Mouse (Mus musculus) C2C12 (cell line): ENCODE measurements around the gene L2hgdh. TPM values are rescaled to one million over a fixed set of nuclear protein-coding genes. Genes with fewer than 3 reads are reported as not detected.

Experiments
- H3K27me3 ChIP-seq: one replicate; pipeline ENCODE4 v1.6.1; 2011; ENCODE audit not compliant: control insufficient read depth, insufficient read depth, insufficient read length
- H3K36me3 ChIP-seq: one replicate; pipeline ENCODE4 v1.6.1; 2011; ENCODE audit not compliant: control insufficient read depth, insufficient read depth
- H3K4me3 ChIP-seq: one replicate; pipeline ENCODE4 v1.5.1; 2011; ENCODE audit warnings: mild to moderate bottlenecking, control low read depth; ENCODE audit not compliant: poor library complexity, insufficient read depth, severe bottlenecking
- H3K79me2 ChIP-seq: one replicate; pipeline ENCODE4 v1.6.1; 2011; ENCODE audit not compliant: control insufficient read depth, insufficient read depth
- H3K79me3 ChIP-seq: one replicate; pipeline ENCODE4 v1.6.1; 2011; ENCODE audit warnings: low read depth, control low read depth
- H3ac ChIP-seq: one replicate; pipeline ENCODE3; 2011; ENCODE audit warnings: low read depth; ENCODE audit not compliant: control insufficient read depth, insufficient read length
- CEBPB ChIP-seq: IDR thresholded peaks from one replicate; pipeline ENCODE4 v1.6.1; 2011; ENCODE audit warnings: low read depth, mild to moderate bottlenecking, control low read depth, moderate library complexity
- CTCF ChIP-seq: IDR thresholded peaks from one replicate; pipeline ENCODE4 v1.5.1; 2011; ENCODE audit not compliant: control insufficient read depth, insufficient read depth, insufficient read length
- FOSL1 ChIP-seq: IDR thresholded peaks from one replicate; pipeline ENCODE4 v1.8.0; 2011; ENCODE audit warnings: mild to moderate bottlenecking, low read length; ENCODE audit not compliant: poor library complexity, insufficient read depth, severe bottlenecking
- MAX ChIP-seq: IDR thresholded peaks from one replicate; pipeline ENCODE4 v1.6.1; 2011; ENCODE audit warnings: mild to moderate bottlenecking, control low read depth
- MYOD1 ChIP-seq: IDR thresholded peaks from one replicate; pipeline ENCODE4 v1.6.1; 2011; ENCODE audit warnings: low read depth; ENCODE audit not compliant: control insufficient read depth, insufficient read length
- MYOG ChIP-seq: IDR thresholded peaks from one replicate; pipeline ENCODE4 v1.6.1; 2011; ENCODE audit not compliant: control insufficient read depth, insufficient read length; ENCODE audit errors: extremely low read depth
- USF1 ChIP-seq: IDR thresholded peaks from one replicate; pipeline ENCODE4 v1.6.1; 2011; ENCODE audit warnings: low read depth, mild to moderate bottlenecking, control low read depth, moderate library complexity
- long read RNA-seq, 2 experiments: library from polyadenylated mRNA; unstranded; transcript quantifications; one replicate each; pipeline ENCODE4 v2.0.0; 2019 to 2020
- polyA plus RNA-seq: library from polyadenylated mRNA; unstranded; fragments of >200 nt; fragmentation: generic; extraction: Trizol; gene quantifications from one replicate; pipeline ENCODE4 v1.2.1, GENCODE M21; 2012; ENCODE audit warnings: missing spikeins

The L2hgdh gene
- polyA plus RNA-seq, result 3.8 TPM
- long read RNA-seq, experiment 1, partial matches to known transcripts, result 1 of 6 reads
- long read RNA-seq, experiment 1, other reads (novel, unspliced or antisense), result 1 of 6 reads
- long read RNA-seq, experiment 2, transcript L2hgdh-201 (10 exons, 3,340 nt), result major isoform, 73 of 77 reads
- long read RNA-seq, experiment 2, partial matches to known transcripts, result 0 of 77 reads
- long read RNA-seq, experiment 2, other reads (novel, unspliced or antisense), result 4 of 77 reads

- Histone ChIP-seq H3K27me3 (no peaks in the 10 kb centered on the region), H3K36me3 (peaks cover 18% of the 10 kb centered on the region), H3K79me3 (peaks cover 5% of the 10 kb centered on the region), H3ac (peak within 1 kb of the TSS; percentile 87), H3K4me3 (peak within 1 kb of the TSS; percentile 61), H3K79me2 (peaks cover 23% of the 10 kb centered on the region)
- TF ChIP-seq CTCF, result no peak
- TF ChIP-seq MAX, result peak; percentile 62
Observed at GRCm38 (mm10) chr12:69724711-69725460, at the start of gene L2hgdh, which contains the start of gene Atp5s. L2hgdh (minus strand) TSS chr12:69724873. Atp5s (plus strand) TSS chr12:69724950.

DNA sequence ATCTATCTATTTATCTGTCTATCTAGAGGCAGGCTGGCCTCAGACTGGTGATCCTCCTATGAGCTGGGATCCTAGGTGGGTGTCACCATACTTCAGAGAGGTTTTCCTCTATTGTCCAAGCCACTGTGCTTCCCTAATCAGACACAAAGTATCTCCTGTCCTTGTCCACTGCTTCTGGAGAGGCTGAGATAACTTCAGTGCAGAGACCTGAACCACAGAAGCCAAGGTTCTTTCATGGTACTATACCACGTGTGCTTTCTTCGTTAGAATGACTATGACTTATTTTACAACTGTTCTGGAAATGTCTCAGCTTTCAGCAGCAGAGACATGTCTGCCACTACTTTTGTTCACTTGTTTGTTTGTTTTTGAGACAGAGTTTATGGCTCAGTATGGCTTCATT is 44.2 kb upstream of the L2hgdh start:
- no peaks in the 10 kb centered on the region for H3K36me3 ChIP-seq
- no peaks in the 10 kb centered on the region for H3K79me3 ChIP-seq
- no peaks in the 10 kb centered on the region for H3K27me3 ChIP-seq
- H3K79me2 ChIP-seq, result no peaks in the 10 kb centered on the region
- H3K4me3 ChIP-seq, result no peak overlapping the region
- TF ChIP-seq USF1 (no peak), MYOD1 (no peak), MAX (no peak), CTCF (no peak), FOSL1 (no peak), MYOG (no peak), CEBPB (no peak)
- no peak overlapping the region for H3ac ChIP-seq

DNA sequence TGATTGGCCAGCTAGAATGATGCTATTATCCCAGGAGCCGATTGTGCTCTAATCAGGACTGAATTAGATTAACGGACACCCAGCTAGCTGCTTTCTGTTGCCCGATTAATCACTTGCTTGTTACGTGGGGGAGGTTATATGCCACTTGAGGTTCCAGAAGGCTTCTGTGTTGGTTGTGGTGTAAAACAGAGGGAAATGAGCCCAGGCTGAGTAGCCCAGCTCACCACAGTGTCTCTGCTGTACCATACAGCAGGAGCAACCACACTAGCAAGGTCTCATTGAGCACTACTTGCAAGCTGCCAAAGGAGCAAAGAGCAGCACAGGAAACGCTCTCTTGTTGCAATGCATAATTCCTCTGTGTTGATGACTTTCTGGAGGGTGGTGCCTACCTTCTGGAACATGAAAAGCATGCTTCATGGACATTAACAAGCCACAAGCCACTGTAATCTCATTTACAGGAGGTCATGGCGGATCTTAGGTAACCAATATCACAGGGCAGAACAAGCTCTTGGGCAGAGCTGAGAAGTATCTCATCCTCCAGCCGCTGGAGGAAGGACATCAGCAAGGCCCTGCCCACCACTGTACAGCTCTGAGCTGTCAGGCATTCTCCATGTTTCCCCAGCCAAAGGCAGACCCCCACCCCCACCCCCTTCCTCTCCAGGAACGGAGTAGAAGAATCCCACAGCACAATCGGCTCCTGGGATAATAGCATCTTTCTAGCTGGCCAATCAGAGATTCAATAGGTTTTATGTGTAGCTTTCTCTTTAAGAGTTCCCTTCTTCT is 43.0 kb upstream of the L2hgdh start:
- no peaks in the 10 kb centered on the region for H3K27me3 ChIP-seq
- TF ChIP-seq MYOG, result no peak
- no peak for TF ChIP-seq MAX
- H3K4me3 ChIP-seq, result no peak overlapping the region
- H3ac ChIP-seq, result no peak overlapping the region
- no peaks in the 10 kb centered on the region for H3K79me2 ChIP-seq
- no peaks in the 10 kb centered on the region for H3K36me3 ChIP-seq
- H3K79me3 ChIP-seq, result no peaks in the 10 kb centered on the region

DNA sequence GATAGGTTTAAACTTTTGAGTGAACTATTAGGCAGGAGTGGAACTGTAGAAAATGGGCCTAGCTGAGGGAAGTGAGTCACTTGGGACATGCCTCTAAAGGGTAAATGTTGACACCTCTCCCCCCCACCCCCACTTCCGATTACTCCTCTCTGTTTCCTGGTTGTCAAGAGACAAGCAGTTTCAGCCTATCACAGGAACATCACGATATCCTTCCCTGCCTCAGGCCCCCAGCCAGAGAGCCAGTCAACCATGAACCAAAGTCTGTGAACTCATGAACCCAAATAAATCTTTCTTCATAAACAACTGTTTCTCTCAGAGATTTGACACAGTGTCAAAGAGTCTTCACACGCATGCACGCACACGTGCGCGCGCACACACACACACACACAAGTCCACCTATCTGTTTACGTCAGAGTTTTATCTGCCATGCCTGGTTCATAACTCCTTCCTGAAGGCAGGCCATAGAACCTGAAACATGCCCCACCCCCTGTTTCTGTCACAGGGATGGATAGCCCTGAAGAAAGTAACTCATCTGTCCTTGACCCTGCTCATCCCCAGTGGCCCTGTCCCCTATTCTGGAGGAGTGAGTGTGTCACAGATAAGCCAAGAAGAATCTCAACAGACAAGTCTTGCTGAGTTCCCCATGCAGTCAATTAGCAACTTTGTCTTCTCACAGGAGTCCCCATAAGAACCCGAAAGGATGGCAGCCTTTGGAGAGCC is 41.7 kb upstream of the L2hgdh start:
- Histone ChIP-seq H3K79me2 (no peaks in the 10 kb centered on the region), H3K27me3 (no peaks in the 10 kb centered on the region), H3ac (no peak overlapping the region), H3K36me3 (no peaks in the 10 kb centered on the region), H3K79me3 (no peaks in the 10 kb centered on the region), H3K4me3 (no peak overlapping the region)
- TF ChIP-seq CEBPB (no peak), MAX (no peak), USF1 (no peak), MYOG (no peak), FOSL1 (no peak), CTCF (no peak), MYOD1 (no peak)

DNA sequence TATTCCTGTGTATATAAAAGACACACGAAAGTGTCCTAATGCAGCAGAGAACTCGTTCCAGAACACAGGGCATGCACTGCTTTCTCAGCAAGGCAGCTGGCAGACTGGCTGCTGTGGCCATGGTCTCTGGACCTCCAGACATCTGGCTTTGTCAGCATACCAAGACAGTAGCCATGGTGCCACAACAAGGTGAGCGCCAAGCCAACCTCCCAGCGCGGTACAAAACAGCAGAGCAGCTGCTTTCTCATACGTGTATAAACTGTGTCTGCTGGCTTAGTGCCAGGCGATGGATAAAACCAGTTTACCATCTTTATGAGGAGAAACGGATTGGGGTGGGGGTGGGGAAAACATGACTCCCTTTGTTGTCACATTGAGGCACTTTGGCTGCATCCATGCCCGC is 40.9 kb upstream of the L2hgdh start:
- H3K27me3 ChIP-seq, result no peaks in the 10 kb centered on the region
- H3K4me3 ChIP-seq, result no peak overlapping the region
- no peak overlapping the region for H3ac ChIP-seq
- no peaks in the 10 kb centered on the region for H3K36me3 ChIP-seq
- no peaks in the 10 kb centered on the region for H3K79me2 ChIP-seq
- no peaks in the 10 kb centered on the region for H3K79me3 ChIP-seq
- no peak for TF ChIP-seq USF1
- TF ChIP-seq FOSL1, result no peak
